Mouse (Mus musculus) spleen, adult 2 months (tissue): ENCODE results near the gene Hoxa3. TPM values are rescaled to one million over a fixed set of nuclear protein-coding genes. Genes with fewer than 3 reads are reported as not detected.

Experiments used
- DNase-seq, 2 experiments: peaks; one replicate each; pipeline versions ENCODE4 v3.0.0 to v3.0.0-alpha.2; 2012 to 2021; ENCODE audit warnings: low spot score in 2 of 2, low read depth in 1 of 2
- H3K27ac ChIP-seq: fragments of 200-500 bp; 2 replicates; pipeline ENCODE4 v1.5.1; 2012; ENCODE audit warnings: low read length, inconsistent platforms; ENCODE audit not compliant: insufficient read depth
- H3K27me3 ChIP-seq: fragments of 200-500 bp; 2 replicates; pipeline ENCODE4 v1.6.1; 2012; ENCODE audit warnings: mild to moderate bottlenecking, moderate library complexity, low read length, inconsistent platforms; ENCODE audit not compliant: control insufficient read depth, insufficient read depth
- H3K36me3 ChIP-seq: fragments of 200-500 bp; 2 replicates; pipeline ENCODE4 v1.6.1; 2012; ENCODE audit warnings: mild to moderate bottlenecking, low read length, inconsistent platforms; ENCODE audit not compliant: control insufficient read depth, insufficient read depth
- H3K4me1 ChIP-seq: fragments of 200-500 bp; 2 replicates; pipeline ENCODE4 v1.6.1; 2011; ENCODE audit warnings: inconsistent platforms; ENCODE audit not compliant: control insufficient read depth, insufficient read depth, insufficient read length
- H3K4me3 ChIP-seq: fragments of 200-500 bp; 2 replicates; pipeline ENCODE4 v1.5.1; 2011; ENCODE audit warnings: mild to moderate bottlenecking, inconsistent platforms; ENCODE audit not compliant: insufficient read depth, insufficient read length; ENCODE audit errors: extremely low read depth
- CTCF ChIP-seq: fragments of 200-500 bp; IDR thresholded peaks from 2 replicates; pipeline ENCODE4 v1.5.1; 2011; ENCODE audit warnings: mild to moderate bottlenecking, inconsistent platforms; ENCODE audit not compliant: insufficient read depth, insufficient read length, insufficient replicate concordance; ENCODE audit errors: extremely low read depth
- POLR2A ChIP-seq: fragments of 200-500 bp; IDR thresholded peaks from 2 replicates; pipeline ENCODE4 v1.6.1; 2011; ENCODE audit warnings: low read depth, low read length, inconsistent platforms
- WGBS: fragments of 180-500 bp; shearing (Covaris S2); methylation state at CpG from one replicate; pipeline ENCODE4 v1.1.7; 2018; 5-methylcytosine and 5-hydroxymethylcytosine counted together
- polyA plus RNA-seq: library from polyadenylated mRNA; depleted of rRNA; stranded (reverse); fragments of >200 nt; gene quantifications from 2 replicates; pipeline ENCODE4 v1.2.3, GENCODE M21; 2012

Hoxa3 gene
- polyA plus RNA-seq, 1 experiment: 1.4 TPM

DNA sequence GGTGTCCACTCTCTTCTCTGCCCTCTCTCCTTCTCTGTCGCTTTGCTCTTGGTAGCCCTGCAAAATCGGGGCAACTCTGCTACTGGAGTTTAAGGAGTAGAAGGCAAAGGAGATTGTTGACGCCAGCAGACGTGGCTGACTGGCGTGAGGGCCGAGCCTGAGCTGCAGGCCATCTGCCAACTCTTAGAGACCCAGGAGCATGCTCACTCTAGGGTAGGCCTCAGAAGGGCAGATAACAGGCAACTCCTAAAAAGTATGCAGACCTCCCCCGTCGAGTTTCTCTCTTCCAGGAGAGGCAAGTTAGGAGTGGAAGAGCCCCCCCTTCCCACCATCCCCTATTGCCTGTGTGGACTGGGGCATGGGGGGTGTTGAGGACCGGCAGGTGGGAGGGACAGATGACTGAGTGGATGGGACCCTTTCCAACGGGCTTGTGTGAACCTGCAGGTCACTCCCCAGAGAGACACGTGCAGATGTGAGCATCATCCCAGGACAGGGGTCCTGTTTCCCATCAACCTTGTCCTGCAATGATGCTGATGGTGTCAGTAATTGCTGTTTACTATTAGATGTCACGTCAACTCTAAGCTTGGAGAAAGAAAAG, 53.9 kb downstream of the Hoxa3 start:
- no peak overlapping the region; the same call in 1 of the 2 replicates for H3K4me3 ChIP-seq
- peaks cover 5% of the 10 kb centered on the region for H3K4me1 ChIP-seq
- WGBS: 44% methylated on average over 12 of the region's 12 CpGs
- H3K27me3 ChIP-seq: peaks cover 26% of the 10 kb centered on the region
- H3K27ac ChIP-seq: no peak overlapping the region
- no peak for DNase-seq
- TF ChIP-seq CTCF (no peak), POLR2A (no peak)
- H3K36me3 ChIP-seq: no peaks in the 10 kb centered on the region

DNA sequence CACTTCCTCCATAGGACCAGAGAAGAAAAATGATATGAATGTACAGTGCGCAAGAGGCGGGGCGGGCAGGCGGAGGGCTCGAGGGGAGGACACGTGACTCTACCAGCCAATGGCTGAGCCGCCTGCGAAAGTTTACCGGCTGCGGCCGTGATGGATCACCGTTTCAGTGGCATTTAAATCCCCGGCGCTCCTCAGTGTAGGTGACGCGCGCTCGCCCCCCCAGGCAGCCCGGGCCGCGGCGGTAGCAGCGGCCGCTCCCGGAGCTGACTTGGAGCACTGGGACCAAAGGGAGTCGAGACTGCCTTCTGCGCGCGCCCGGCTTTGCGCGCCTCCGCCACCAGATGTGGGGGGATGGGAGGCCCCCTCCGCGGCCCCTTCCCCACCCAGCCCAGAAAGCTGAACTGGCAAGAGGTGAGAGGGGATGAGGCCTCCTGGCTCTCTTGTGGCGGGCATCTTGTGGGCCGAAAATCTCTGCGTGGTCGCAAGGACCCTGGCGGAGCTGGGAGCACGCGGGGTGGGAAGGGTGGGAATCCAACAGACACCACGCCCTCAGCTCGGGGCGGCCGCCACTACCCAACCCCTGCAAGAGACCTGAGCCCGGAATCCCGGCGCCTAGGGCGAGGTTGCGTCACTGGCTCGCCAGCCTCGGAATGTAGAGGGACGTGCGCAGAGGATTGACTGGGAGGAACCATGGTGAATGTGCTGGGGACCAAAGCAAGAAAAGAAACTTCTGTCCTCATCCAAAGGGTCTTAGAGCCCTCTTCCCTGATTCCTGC, 54.7 kb downstream of the Hoxa3 start, which contains the start of gene Hoxa1:
Gene Hoxa1, minus strand, starts transcription at position 42 of the 776 bp plus-strand sequence.
- no peaks in the 10 kb centered on the region for H3K36me3 ChIP-seq
- TF ChIP-seq CTCF: no peak
- TF ChIP-seq POLR2A: no peak
- H3K4me1 ChIP-seq: peaks cover 5% of the 10 kb centered on the region
- peak; percentile 9 to 48 for DNase-seq
- peaks cover 22% of the 10 kb centered on the region for H3K27me3 ChIP-seq
- H3K27ac ChIP-seq: no peak within 1 kb of the TSS
- under 1% methylated on average over 54 of the region's 55 CpGs for WGBS
- peak within 1 kb of the TSS; percentile 58 for H3K4me3 ChIP-seq

DNA sequence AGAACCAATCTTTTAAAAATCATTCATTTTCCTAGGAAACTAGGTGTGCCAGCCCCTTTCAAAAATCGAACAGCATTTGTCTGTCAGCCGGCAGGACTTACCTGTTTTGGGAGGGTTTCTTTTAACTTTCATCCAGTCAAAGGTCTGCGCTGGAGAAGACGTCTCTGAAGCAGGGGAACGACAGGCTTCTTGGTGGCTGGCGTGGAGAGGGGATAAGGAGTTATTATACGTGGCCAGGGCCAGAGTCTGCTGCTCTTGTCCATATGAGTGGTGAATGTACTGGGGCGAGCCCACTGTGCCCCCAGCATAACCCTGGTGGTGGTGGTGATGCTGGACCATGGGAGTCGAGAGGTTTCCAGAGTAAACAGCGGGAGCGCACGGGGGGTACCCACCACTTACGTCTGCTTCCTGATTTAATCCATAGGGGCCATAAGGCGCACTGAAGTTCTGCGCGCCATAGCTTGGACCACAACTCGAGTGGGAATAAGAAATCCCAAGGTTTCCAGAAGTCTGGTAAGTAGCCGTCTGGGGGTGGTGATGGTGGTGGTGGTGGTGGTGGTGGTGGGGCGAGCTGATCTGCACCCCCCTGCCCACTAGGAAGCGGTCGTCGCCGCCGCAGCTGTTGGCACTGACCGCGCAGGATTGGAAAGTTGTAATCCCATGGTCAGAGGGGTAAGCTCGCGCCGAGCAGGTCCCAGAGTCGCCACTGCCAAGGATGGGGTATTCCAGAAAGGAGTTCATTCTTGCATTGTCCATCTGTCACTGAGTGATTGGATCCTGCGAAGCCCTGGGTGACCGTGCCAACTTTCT, 55.5 kb downstream of the Hoxa3 start:
- Histone ChIP-seq H3K27ac (no peak overlapping the region), H3K4me3 (peak overlapping the region; percentile 58; the same call in 1 of the 2 replicates), H3K36me3 (no peaks in the 10 kb centered on the region), H3K4me1 (peaks cover 5% of the 10 kb centered on the region), H3K27me3 (peaks cover 23% of the 10 kb centered on the region)
- WGBS: 5% methylated on average over 32 of the region's 32 CpGs
- DNase-seq: no peak
- TF ChIP-seq POLR2A: no peak
- TF ChIP-seq CTCF: no peak

DNA sequence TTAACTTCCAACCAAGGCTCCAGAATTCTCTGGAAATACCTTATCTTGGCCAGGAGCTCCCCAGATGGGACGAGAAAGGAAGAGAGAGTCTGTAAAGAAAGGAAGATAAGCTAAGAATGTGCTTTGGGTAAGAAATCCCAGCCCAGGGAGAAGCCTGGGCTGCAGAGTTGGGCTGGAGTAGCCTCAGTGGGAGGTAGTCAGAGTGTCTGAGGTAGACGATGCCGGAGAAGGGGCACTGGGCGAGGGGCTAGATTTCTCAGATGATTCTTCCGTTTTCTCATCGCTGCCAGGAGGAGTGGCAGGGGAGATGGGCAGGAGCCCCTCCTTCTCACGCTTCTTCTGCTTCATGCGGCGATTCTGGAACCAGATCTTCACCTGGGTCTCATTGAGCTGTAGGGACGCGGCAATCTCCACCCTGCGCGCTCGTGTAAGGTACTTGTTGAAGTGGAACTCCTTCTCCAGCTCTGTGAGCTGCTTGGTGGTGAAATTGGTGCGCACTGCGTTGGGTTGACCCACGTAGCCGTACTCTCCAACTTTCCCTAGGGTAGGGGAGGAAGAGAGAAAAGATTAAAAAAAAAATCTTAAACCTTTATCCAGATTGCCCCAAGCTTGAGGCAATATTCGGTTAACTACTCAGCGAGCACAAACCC, 56.5 kb downstream of the Hoxa3 start:
- no peak for TF ChIP-seq CTCF
- no peak for TF ChIP-seq POLR2A
- Histone ChIP-seq H3K27me3 (peaks cover 25% of the 10 kb centered on the region), H3K4me3 (no peak overlapping the region), H3K36me3 (no peaks in the 10 kb centered on the region), H3K27ac (no peak overlapping the region), H3K4me1 (peaks cover 5% of the 10 kb centered on the region)
- 12% methylated on average over 20 of the region's 20 CpGs for WGBS
- DNase-seq: no peak

DNA sequence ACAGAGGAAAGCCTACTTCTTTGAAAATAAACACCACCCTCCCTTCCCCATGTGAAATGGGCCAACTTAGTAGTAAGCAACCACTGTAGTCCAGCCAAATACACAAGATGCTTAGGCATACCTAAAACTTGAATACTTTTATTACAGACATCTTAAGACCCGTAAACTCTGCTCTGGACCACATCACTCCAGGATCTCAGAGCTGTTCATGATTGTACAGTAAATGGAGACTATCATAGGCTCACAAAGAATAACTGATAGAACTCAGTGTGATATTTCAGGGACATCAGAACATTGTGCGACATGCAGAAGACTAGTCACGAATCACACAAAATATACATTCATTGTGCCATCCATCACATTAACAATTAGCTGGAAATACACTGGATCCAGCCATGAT, 57.7 kb downstream of the Hoxa3 start:
- Histone ChIP-seq H3K27ac (no peak overlapping the region), H3K4me1 (peaks cover 5% of the 10 kb centered on the region), H3K4me3 (no peak overlapping the region), H3K36me3 (no peaks in the 10 kb centered on the region), H3K27me3 (peaks cover 22% of the 10 kb centered on the region)
- 81% methylated on average over 3 of the region's 3 CpGs for WGBS
- no peak for DNase-seq
- TF ChIP-seq POLR2A (no peak), CTCF (no peak)

DNA sequence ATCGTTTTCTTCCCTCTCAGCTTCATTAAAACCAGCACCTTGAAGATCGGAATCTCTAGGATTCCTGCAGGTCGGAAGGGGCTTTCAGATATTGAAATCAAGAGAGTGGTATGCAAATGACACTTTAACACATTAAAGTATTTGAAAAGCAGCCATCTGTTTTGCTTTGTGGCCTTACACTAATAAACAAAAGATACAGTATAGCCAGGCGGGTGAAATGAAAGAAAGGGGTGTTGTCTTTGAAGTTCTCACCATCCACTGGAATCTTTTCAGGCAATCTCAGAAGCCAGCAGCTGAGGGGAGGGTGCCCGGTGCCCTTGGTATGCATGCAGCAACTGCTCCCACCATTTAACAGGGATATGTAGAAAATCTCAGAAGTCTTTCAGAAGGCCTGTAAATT, 59.1 kb downstream of the Hoxa3 start:
- Histone ChIP-seq H3K36me3 (no peaks in the 10 kb centered on the region), H3K27me3 (peaks cover 20% of the 10 kb centered on the region)

More for the DNA sequence above, 59.1 kb downstream of the Hoxa3 start:
- TF ChIP-seq POLR2A (no peak), CTCF (no peak)
- no peak for DNase-seq
- 73% methylated on average over 5 of the region's 5 CpGs for WGBS
- Histone ChIP-seq H3K4me3 (no peak overlapping the region), H3K27ac (no peak overlapping the region), H3K4me1 (peaks cover 5% of the 10 kb centered on the region)
